ENCODE assay signal across 14 mouse cellular contexts in genomic region chr9:48916011-48916788, GRCm38 (mm10). TPM values are rescaled to one million over a fixed set of nuclear protein-coding genes. Genes with fewer than 3 reads are reported as not detected.
DNase-seq lines count a peak whose midpoint lies in the region; ATAC-seq and TF ChIP-seq lines count a peak whose summit lies in the region.
"Had no signal": no experiment of that assay in that cellular context is flagged by ENCODE, and none has a peak within 500 bp of the region (broad histone marks: within the 10 kb centered on the region; RNA-seq: fewer than 3 reads in every experiment).

No protein-coding gene starts in this region.

- no peaks in the 10 kb centered on the region for H3K9me3 ChIP-seq in forebrain, embryonic 14.5 days (replicated peaks; ENCODE audit: control insufficient read depth, low read length)
- no peaks in the 10 kb centered on the region for H3K9me3 ChIP-seq in midbrain, embryonic 14.5 days (ENCODE audit: control insufficient read depth, low read length)
- H3K9me3 ChIP-seq: embryonic facial prominence, embryonic 12.5 days; heart, embryonic 15.5 days had no signal

- H3K4me3 ChIP-seq in forebrain, embryonic 14.5 days (ENCODE audit: low read depth, low read length): no peak overlapping the region
- H3K4me3 ChIP-seq in midbrain, embryonic 14.5 days (replicated peaks; ENCODE audit: low read depth, low read length): no peak overlapping the region
- H3K4me3 ChIP-seq: embryonic facial prominence, embryonic 12.5 days; heart, embryonic 15.5 days had no signal

- WGBS in forebrain, embryonic 14.5 days: 38% methylated on average over 18 of the region's 18 CpGs
- 18% methylated on average over 18 of the region's 18 CpGs for WGBS in midbrain, embryonic 14.5 days

- H3K4me2 ChIP-seq in forebrain, embryonic 14.5 days (ENCODE audit: low read length): no peak overlapping the region
- H3K4me2 ChIP-seq in midbrain, embryonic 14.5 days (ENCODE audit: low read length): no peak overlapping the region
- H3K4me2 ChIP-seq: embryonic facial prominence, embryonic 12.5 days; heart, embryonic 15.5 days; lung, embryonic 14.5 days had no signal

- 0 out of 2 replicates have a peak, but pooled peaks cover 3% of the 10 kb centered on the region for H3K4me1 ChIP-seq in forebrain, embryonic 14.5 days (ENCODE audit: control insufficient read depth, insufficient read depth, low read length)
- 0 out of 2 replicates have a peak, but pooled peaks cover 15% of the 10 kb centered on the region for H3K4me1 ChIP-seq in midbrain, embryonic 14.5 days (ENCODE audit: control insufficient read depth, insufficient read depth, low read length)

- TF ChIP-seq POLR2A in brain, embryonic 14.5 days (IDR thresholded peaks at IDR 0.05; ENCODE audit: borderline replicate concordance, extremely low read depth, insufficient read depth, insufficient read length, poor library complexity, severe bottlenecking): no peak

- H3K9ac ChIP-seq in forebrain, embryonic 14.5 days (ENCODE audit: low read length): no peak overlapping the region
- 0 out of 2 replicates have a peak overlapping the region, but pooled peaks have one; percentile 1 for H3K9ac ChIP-seq in midbrain, embryonic 14.5 days (replicated peaks; ENCODE audit: low read length)
- H3K9ac ChIP-seq: embryonic facial prominence, embryonic 12.5 days; heart, embryonic 15.5 days; lung, embryonic 14.5 days had no signal

- intact Hi-C loops in left cerebral cortex, postnatal 4 days (cut with DNase I): no loop called here

- H3K27ac ChIP-seq in forebrain, embryonic 14.5 days (ENCODE audit: low read depth, low read length): no peak overlapping the region
- H3K27ac ChIP-seq in midbrain, embryonic 14.5 days (replicated peaks; ENCODE audit: low read depth, low read length): peak overlapping the region; percentile 62
- H3K27ac ChIP-seq: embryonic facial prominence, embryonic 12.5 days; heart, embryonic 15.5 days had no signal

- no peaks in the 10 kb centered on the region for H3K27me3 ChIP-seq in forebrain, embryonic 14.5 days (replicated peaks; ENCODE audit: control insufficient read depth, insufficient read depth, low read length)
- no peaks in the 10 kb centered on the region for H3K27me3 ChIP-seq in midbrain, embryonic 14.5 days (ENCODE audit: control insufficient read depth, insufficient read depth, low read length)
- H3K27me3 ChIP-seq: embryonic facial prominence, embryonic 12.5 days; heart, embryonic 15.5 days had no signal

- TF ChIP-seq CTCF in brain, embryonic 14.5 days (IDR thresholded peaks at IDR 0.05; ENCODE audit: borderline replicate concordance, extremely low read depth, insufficient read depth, insufficient read length): no peak

- ATAC-seq in forebrain, embryonic 14.5 days: peak; percentile 85
- no peak for ATAC-seq in midbrain, embryonic 14.5 days (ENCODE audit: low FRiP score, low TSS enrichment)

- no peaks in the 10 kb centered on the region for H3K36me3 ChIP-seq in forebrain, embryonic 14.5 days (ENCODE audit: control insufficient read depth, insufficient read depth, low read length)
- H3K36me3 ChIP-seq in midbrain, embryonic 14.5 days (ENCODE audit: control insufficient read depth, insufficient read depth, low read length): no peaks in the 10 kb centered on the region
- H3K36me3 ChIP-seq: embryonic facial prominence, embryonic 12.5 days; heart, embryonic 15.5 days had no signal

- peak; percentile 88 for DNase-seq in left cerebral cortex, postnatal 4 days
- no peak for DNase-seq in left cerebral cortex, adult 8-10 months (ENCODE audit: low spot score in 2 of 2)
- peak; percentile 93 for DNase-seq in brain, embryonic 14.5 days (ENCODE audit: low read depth)
- peak; percentile 89 for DNase-seq in forebrain, embryonic 14.5 days (ENCODE audit: low spot score)
- peak; percentile 83 for DNase-seq in midbrain, embryonic 14.5 days
- no peak for DNase-seq in layer of hippocampus, adult 11-12 months (ENCODE audit: low spot score)
- DNase-seq in urinary bladder, postnatal 14 days (ENCODE audit: low spot score): no peak
- DNase-seq: kidney, adult 18-20 months; lung, embryonic 14.5 days; thymus, postnatal 25 days had no signal

RNA-seq across cellular contexts. Expression of gene Htr3a, which starts 5.3 kb away (rescaled TPM):
- 1 to 10 TPM; 3.2 to 5.0 TPM for total RNA-seq in left cerebral cortex, postnatal 4 days (2021)
- total RNA-seq in left cerebral cortex, adult 8-10 months (2022): 1 to 10 TPM; 5.8 to 8.6 (median 6.9) TPM
- 2.5 and 3.6 TPM in 2 replicates for polyA plus RNA-seq in brain, embryonic 14.5 days (2012; rRNA removed)
- 4.2 and 4.8 TPM in 2 replicates for polyA plus RNA-seq in forebrain, embryonic 14.5 days (2014; fragmentation: Nextera tagmentation; extraction: Ambion mirVana)
- polyA plus RNA-seq in midbrain, embryonic 14.5 days (2014; fragmentation: Nextera tagmentation; extraction: Ambion mirVana): 0.63 and 1.0 TPM in 2 replicates
- total RNA-seq: megakaryocyte-erythroid progenitor cell, adult 5-6 weeks had no signal

RNA-seq across cellular contexts. Expression of gene Htr3b, which starts 48.6 kb away (rescaled TPM):
- total RNA-seq in left cerebral cortex, postnatal 4 days (2021): not detected
- total RNA-seq in left cerebral cortex, adult 8-10 months (2022): not detected
- polyA plus RNA-seq in brain, embryonic 14.5 days (2012; rRNA removed): 0.14 TPM in 1 of 2 replicates, not detected in the other
- polyA plus RNA-seq in forebrain, embryonic 14.5 days (2014; fragmentation: Nextera tagmentation; extraction: Ambion mirVana): not detected in 2 replicates
- 0.15 TPM in 1 of 2 replicates, not detected in the other for polyA plus RNA-seq in midbrain, embryonic 14.5 days (2014; fragmentation: Nextera tagmentation; extraction: Ambion mirVana)
- total RNA-seq: megakaryocyte-erythroid progenitor cell, adult 5-6 weeks had no signal
- polyA plus RNA-seq: heart, embryonic 15.5 days; limb, embryonic 11.5 days; lung, embryonic 14.5 days had no signal

Comparison
In these comparisons a context has a peak if more than half of its experiments do, and no peak if none do; other contexts are left out.
1. DNase-seq: peak in left cerebral cortex, postnatal 4 days (single experiment), brain, embryonic 14.5 days (single experiment), forebrain, embryonic 14.5 days (single experiment) and midbrain, embryonic 14.5 days (single experiment); none in left cerebral cortex, adult 8-10 months (0 of 2), layer of hippocampus, adult 11-12 months (single experiment) and urinary bladder, postnatal 14 days (single experiment).